Mouse (Mus musculus) C2C12 (cell line): Measurements from ENCODE around the gene Arhgef12.

Experiments used
- CEBPB ChIP-seq: IDR thresholded peaks from one replicate; pipeline ENCODE4 v1.6.1; 2011; ENCODE audit warnings: low read depth, mild to moderate bottlenecking, control low read depth, moderate library complexity
- CTCF ChIP-seq: IDR thresholded peaks from one replicate; pipeline ENCODE4 v1.5.1; 2011; ENCODE audit not compliant: control insufficient read depth, insufficient read depth, insufficient read length

DNA sequence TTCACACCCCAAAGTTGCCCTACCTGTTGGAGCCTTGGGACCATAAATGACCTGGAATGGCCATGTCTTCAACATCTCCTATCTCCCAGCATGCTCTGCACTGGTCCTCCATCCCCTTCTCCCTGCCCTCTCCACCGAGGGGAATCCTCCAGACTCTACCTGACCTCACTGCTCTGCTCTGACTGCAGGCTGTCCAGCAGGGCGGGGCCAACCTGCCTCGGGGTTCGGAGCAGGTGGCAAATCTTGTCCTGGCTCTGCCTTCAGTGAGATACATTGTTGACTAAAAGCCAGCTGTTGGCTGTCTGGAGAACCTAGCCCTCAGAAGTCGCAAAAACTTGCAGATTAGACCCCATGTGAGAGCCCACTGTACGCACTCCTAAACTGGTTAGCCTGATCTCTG, 180.5 kb downstream of the Arhgef12 start:
- TF ChIP-seq CEBPB (no peak), CTCF (no peak)
